Mouse (Mus musculus) cerebellum, adult 2 months (tissue): ENCODE measurements at regions not wholly inside any gene's neighbourhood (a gene's known extent, or its start where the extent isn't known, plus 50 kb on each side); places are given as distances from the start of the nearest gene placed in this dataset.

Experiments
- CTCF ChIP-seq: fragments of 200-500 bp; IDR thresholded peaks from 2 replicates; pipeline ENCODE4 v1.5.1; 2011; ENCODE audit warnings: low read depth, mild to moderate bottlenecking, control low read depth, low read length, moderate library complexity, borderline replicate concordance; ENCODE audit not compliant: insufficient read depth
- POLR2A ChIP-seq: fragments of 200-500 bp; IDR thresholded peaks from 2 replicates; pipeline ENCODE4 v1.6.1; 2011; ENCODE audit warnings: low read length, control low read depth, borderline replicate concordance; ENCODE audit not compliant: insufficient read depth

GRCm38 (mm10) chr10:117473471-117473870 is 93.7 kb upstream of the Cpsf6 start:
- TF ChIP-seq CTCF (no peak), POLR2A (no peak)
